Mouse (Mus musculus): ENCODE data around the gene Unc13a. TPM values are rescaled to one million over a fixed set of nuclear protein-coding genes. Genes with fewer than 3 reads are reported as not detected.

Gene Unc13a
- polyA plus RNA-seq, 1 experiment from 2014 or later, result 2.0 TPM

- Histone ChIP-seq H3K4me2 (replicated peaks) (peak overlapping the region; percentile 47), H3K4me1 (peaks cover 32% of the 10 kb centered on the region), H3K27ac (replicated peaks) (no peak overlapping the region), H3K27me3 (peaks cover 20% of the 10 kb centered on the region), H3K9ac (no peak overlapping the region), H3K9me3 (replicated peaks) (no peaks in the 10 kb centered on the region), H3K4me3 (replicated peaks) (0 out of 2 replicates have a peak overlapping the region, but pooled peaks have one; percentile 17), H3K36me3 (no peaks in the 10 kb centered on the region)
- WGBS, result 7% methylated on average over 10 of the region's 22 CpGs
- no peak for ATAC-seq (ENCODE audit: insufficient number of reproducible peaks, low FRiP score, low TSS enrichment, low read depth)
These were observed 38.4 kb downstream of the Unc13a start for GRCm38 (mm10) chr8:71633164-71633563.

GRCm38 (mm10) chr8:71631897-71632296, 39.7 kb downstream of the Unc13a start:
- no peak overlapping the region for H3K9ac ChIP-seq
- H3K27ac ChIP-seq (replicated peaks), result no peak overlapping the region
- peaks cover 44% of the 10 kb centered on the region for H3K4me1 ChIP-seq
- H3K9me3 ChIP-seq (replicated peaks), result no peaks in the 10 kb centered on the region
- no peak for ATAC-seq (ENCODE audit: insufficient number of reproducible peaks, low FRiP score, low TSS enrichment, low read depth)
- no peak overlapping the region for H3K4me2 ChIP-seq (replicated peaks)
- peaks cover 20% of the 10 kb centered on the region for H3K27me3 ChIP-seq
- H3K4me3 ChIP-seq (replicated peaks), result no peak overlapping the region
- no peaks in the 10 kb centered on the region for H3K36me3 ChIP-seq
- 62% methylated on average over 2 of the region's 2 CpGs for WGBS

- H3K9me3 ChIP-seq (replicated peaks), result no peaks in the 10 kb centered on the region
- H3K4me1 ChIP-seq, result peaks cover 45% of the 10 kb centered on the region
- peaks cover 20% of the 10 kb centered on the region for H3K27me3 ChIP-seq
- H3K4me2 ChIP-seq (replicated peaks), result no peak overlapping the region
- no peak overlapping the region for H3K27ac ChIP-seq (replicated peaks)
- 82% methylated on average over 6 of the region's 6 CpGs for WGBS
- no peak overlapping the region for H3K9ac ChIP-seq
- H3K4me3 ChIP-seq (replicated peaks), result no peak overlapping the region
- H3K36me3 ChIP-seq, result peaks cover 8% of the 10 kb centered on the region; the same call in 1 of the 2 replicates
- no peak for ATAC-seq (ENCODE audit: insufficient number of reproducible peaks, low FRiP score, low TSS enrichment, low read depth)
These were observed 40.8 kb downstream of the Unc13a start for GRCm38 (mm10) chr8:71630761-71631160.

- Histone ChIP-seq H3K27me3 (peaks cover 14% of the 10 kb centered on the region), H3K4me1 (peaks cover 45% of the 10 kb centered on the region), H3K4me2 (replicated peaks) (peak overlapping the region; percentile 99), H3K4me3 (replicated peaks) (peak overlapping the region; percentile 58), H3K36me3 (peaks cover 16% of the 10 kb centered on the region; the same call in 1 of the 2 replicates), H3K9me3 (replicated peaks) (no peaks in the 10 kb centered on the region), H3K9ac (peak overlapping the region; percentile 35; the same call in 1 of the 2 replicates), H3K27ac (replicated peaks) (peak overlapping the region; percentile 86)
- 4% methylated on average over 25 of the region's 25 CpGs for WGBS
- peak; percentile 5 for ATAC-seq (ENCODE audit: insufficient number of reproducible peaks, low FRiP score, low TSS enrichment, low read depth)
These were observed 41.8 kb downstream of the Unc13a start for GRCm38 (mm10) chr8:71629781-71630212.

GRCm38 (mm10) chr8:71629096-71629697, 42.4 kb downstream of the Unc13a start:
- peak overlapping the region; percentile 99 for H3K4me2 ChIP-seq (replicated peaks)
- under 1% methylated on average over 55 of the region's 55 CpGs for WGBS
- H3K27ac ChIP-seq (replicated peaks), result peak overlapping the region; percentile 86
- ATAC-seq (ENCODE audit: insufficient number of reproducible peaks, low FRiP score, low TSS enrichment, low read depth), result peak; percentile 90
- H3K4me1 ChIP-seq, result peaks cover 39% of the 10 kb centered on the region
- peak overlapping the region; percentile 58 for H3K4me3 ChIP-seq (replicated peaks)
- no peaks in the 10 kb centered on the region for H3K9me3 ChIP-seq (replicated peaks)
- peak overlapping the region; percentile 54 for H3K9ac ChIP-seq
- H3K36me3 ChIP-seq, result peaks cover 22% of the 10 kb centered on the region
- peaks cover 14% of the 10 kb centered on the region for H3K27me3 ChIP-seq

- Histone ChIP-seq H3K27ac (replicated peaks) (peak overlapping the region; percentile 86), H3K4me1 (peaks cover 34% of the 10 kb centered on the region), H3K4me2 (replicated peaks) (peak overlapping the region; percentile 99), H3K4me3 (replicated peaks) (peak overlapping the region; percentile 58), H3K9me3 (replicated peaks) (no peaks in the 10 kb centered on the region), H3K9ac (peak overlapping the region; percentile 54), H3K27me3 (peaks cover 7% of the 10 kb centered on the region), H3K36me3 (peaks cover 29% of the 10 kb centered on the region)
- 4% methylated on average over 16 of the region's 16 CpGs for WGBS
- no peak for ATAC-seq (ENCODE audit: insufficient number of reproducible peaks, low FRiP score, low TSS enrichment, low read depth)
These were observed 43.0 kb downstream of the Unc13a start for GRCm38 (mm10) chr8:71628396-71629095.

GRCm38 (mm10) chr8:71627265-71628099, 44.1 kb downstream of the Unc13a start:
- peaks cover 40% of the 10 kb centered on the region for H3K36me3 ChIP-seq
- H3K9me3 ChIP-seq (replicated peaks), result peaks cover 7% of the 10 kb centered on the region
- peaks cover 7% of the 10 kb centered on the region for H3K27me3 ChIP-seq
- no peak overlapping the region for H3K4me2 ChIP-seq (replicated peaks)
- no peak overlapping the region for H3K9ac ChIP-seq
- no peak for ATAC-seq (ENCODE audit: insufficient number of reproducible peaks, low FRiP score, low TSS enrichment, low read depth)
- peaks cover 34% of the 10 kb centered on the region for H3K4me1 ChIP-seq
- H3K27ac ChIP-seq (replicated peaks), result peak overlapping the region; percentile 86
- no peak overlapping the region for H3K4me3 ChIP-seq (replicated peaks)
- WGBS, result 37% methylated on average over 9 of the region's 9 CpGs

GRCm38 (mm10) chr8:71626753-71627152, 44.8 kb downstream of the Unc13a start:
- no peak overlapping the region for H3K9ac ChIP-seq
- ATAC-seq (ENCODE audit: insufficient number of reproducible peaks, low FRiP score, low TSS enrichment, low read depth), result no peak
- peaks cover 34% of the 10 kb centered on the region for H3K4me1 ChIP-seq
- H3K27me3 ChIP-seq, result peaks cover 7% of the 10 kb centered on the region
- peaks cover 47% of the 10 kb centered on the region for H3K36me3 ChIP-seq
- no peak overlapping the region for H3K4me2 ChIP-seq (replicated peaks)
- peak overlapping the region; percentile 68 for H3K27ac ChIP-seq (replicated peaks)
- H3K4me3 ChIP-seq (replicated peaks), result no peak overlapping the region
- H3K9me3 ChIP-seq (replicated peaks), result peaks cover 11% of the 10 kb centered on the region
- WGBS, result 73% methylated on average over 9 of the region's 9 CpGs

- peaks cover 64% of the 10 kb centered on the region for H3K36me3 ChIP-seq
- H3K9me3 ChIP-seq (replicated peaks), result peaks cover 11% of the 10 kb centered on the region
- no peak overlapping the region for H3K27ac ChIP-seq (replicated peaks)
- H3K9ac ChIP-seq, result no peak overlapping the region
- ATAC-seq (ENCODE audit: insufficient number of reproducible peaks, low FRiP score, low TSS enrichment, low read depth), result no peak
- H3K27me3 ChIP-seq, result peaks cover 3% of the 10 kb centered on the region; the same call in 1 of the 2 replicates
- H3K4me2 ChIP-seq (replicated peaks), result no peak overlapping the region
- WGBS, result 68% methylated on average over 1 of the region's 1 CpGs
- H3K4me1 ChIP-seq, result peaks cover 33% of the 10 kb centered on the region
- no peak overlapping the region for H3K4me3 ChIP-seq (replicated peaks)
These were observed 46.5 kb downstream of the Unc13a start for GRCm38 (mm10) chr8:71625088-71625487.

GRCm38 (mm10) chr8:71619786-71620185, 51.8 kb downstream of the Unc13a start:
- no peak overlapping the region for H3K4me2 ChIP-seq (replicated peaks)
- H3K36me3 ChIP-seq, result peaks cover 97% of the 10 kb centered on the region
- ATAC-seq (ENCODE audit: insufficient number of reproducible peaks, low FRiP score, low TSS enrichment, low read depth), result no peak
- H3K4me3 ChIP-seq (replicated peaks), result no peak overlapping the region
- 100% methylated on average over 2 of the region's 2 CpGs for WGBS
- H3K9ac ChIP-seq, result no peak overlapping the region
- H3K9me3 ChIP-seq (replicated peaks), result peaks cover 11% of the 10 kb centered on the region
- no peaks in the 10 kb centered on the region for H3K27me3 ChIP-seq
- H3K27ac ChIP-seq (replicated peaks), result no peak overlapping the region
- no peaks in the 10 kb centered on the region for H3K4me1 ChIP-seq

GRCm38 (mm10) chr8:71613418-71613817, 58.1 kb downstream of the Unc13a start:
- no peaks in the 10 kb centered on the region for H3K9me3 ChIP-seq (replicated peaks)
- ATAC-seq (ENCODE audit: insufficient number of reproducible peaks, low FRiP score, low TSS enrichment, low read depth), result no peak
- no peak overlapping the region for H3K4me3 ChIP-seq (replicated peaks)
- no peak overlapping the region for H3K4me2 ChIP-seq (replicated peaks)
- no peak overlapping the region for H3K9ac ChIP-seq
- 0 out of 2 replicates have a peak overlapping the region, but pooled peaks have one; percentile 2 for H3K27ac ChIP-seq (replicated peaks)
- peaks cover 51% of the 10 kb centered on the region for H3K36me3 ChIP-seq
- H3K4me1 ChIP-seq, result peaks cover 13% of the 10 kb centered on the region
- H3K27me3 ChIP-seq, result no peaks in the 10 kb centered on the region
- 40% methylated on average over 4 of the region's 4 CpGs for WGBS
